Mouse (Mus musculus) embryonic facial prominence, embryonic 11.5 days (tissue): ENCODE data around the gene Ifna15. TPM values are rescaled to one million over a fixed set of nuclear protein-coding genes. Genes with fewer than 3 reads are reported as not detected.
A peak's percentile ranks its signal among the peaks of the same experiment; 100 is the strongest.

Experiments used
- ATAC-seq: fragments of 200-750 bp; cut with Nextera tagmentation; replicated peaks from 2 replicates; pipeline ENCODE4 v1.8.0; 2017; ENCODE audit warnings: low read depth; ENCODE audit not compliant: insufficient number of reproducible peaks, low FRiP score, low TSS enrichment
- DNase-seq: peaks from one replicate; pipeline ENCODE4 v3.0.0-alpha.2; 2015; ENCODE audit warnings: low spot score
- H3K27ac ChIP-seq: fragments of 300-500 bp; sonication (generic); replicated peaks from 2 replicates; pipeline ENCODE4 v1.5.1; 2014; ENCODE audit warnings: mild to moderate bottlenecking, low read depth, low read length, control low read depth
- H3K27me3 ChIP-seq: fragments of 300-500 bp; sonication (generic); 2 replicates; pipeline ENCODE4 v1.6.1; 2014; ENCODE audit warnings: mild to moderate bottlenecking, low read length, moderate library complexity, mixed read lengths; ENCODE audit not compliant: control insufficient read depth, insufficient read depth
- H3K36me3 ChIP-seq: fragments of 300-500 bp; sonication (generic); replicated peaks from 2 replicates; pipeline ENCODE4 v1.6.1; 2014; ENCODE audit warnings: low read depth, mild to moderate bottlenecking, low read length, moderate library complexity, mixed read lengths; ENCODE audit not compliant: control insufficient read depth, insufficient read depth
- H3K4me1 ChIP-seq: fragments of 300-500 bp; sonication (generic); 2 replicates; pipeline ENCODE4 v1.6.1; 2014; ENCODE audit warnings: low read length, mixed read lengths; ENCODE audit not compliant: control insufficient read depth, insufficient read depth
- H3K4me2 ChIP-seq: fragments of 300-500 bp; sonication (generic); 2 replicates; pipeline ENCODE4 v1.6.1; 2014; ENCODE audit warnings: low read depth, mild to moderate bottlenecking, control low read depth, low read length, moderate library complexity
- H3K4me3 ChIP-seq: fragments of 300-500 bp; sonication (generic); 2 replicates; pipeline ENCODE4 v1.5.1; 2014; ENCODE audit warnings: low read depth, low read length, control low read depth
- H3K9ac ChIP-seq: fragments of 300-500 bp; sonication (generic); replicated peaks from 2 replicates; pipeline ENCODE4 v1.6.1; 2014; ENCODE audit warnings: mild to moderate bottlenecking, control low read depth, low read length
- H3K9me3 ChIP-seq: fragments of 300-500 bp; sonication (generic); replicated peaks from 2 replicates; pipeline ENCODE4 v1.6.1; 2016; ENCODE audit warnings: mild to moderate bottlenecking, low read length, inconsistent platforms, mixed read lengths; ENCODE audit not compliant: control insufficient read depth
- WGBS: fragments of 180-500 bp; shearing (Covaris S2); extraction: QIAGEN DNeasy Blood & Tissue Kit; methylation state at CpG from one replicate; pipeline ENCODE4 v1.1.7; 2014; 5-methylcytosine and 5-hydroxymethylcytosine counted together
- polyA plus RNA-seq: library from polyadenylated mRNA; unstranded; fragments of >200 nt; fragmentation: Nextera tagmentation; extraction: Ambion mirVana; gene quantifications from 2 replicates; pipeline ENCODE4 v1.2.1, GENCODE M21; 2014

Gene Ifna15
- polyA plus RNA-seq, 1 experiment from 2014 or later: not detected

- 83% methylated on average over 3 of the region's 3 CpGs for WGBS
- Histone ChIP-seq H3K9ac (no peak overlapping the region), H3K27me3 (no peaks in the 10 kb centered on the region), H3K9me3 (no peaks in the 10 kb centered on the region), H3K27ac (no peak overlapping the region), H3K36me3 (no peaks in the 10 kb centered on the region), H3K4me3 (no peak overlapping the region), H3K4me1 (no peaks in the 10 kb centered on the region), H3K4me2 (no peak overlapping the region)
- ATAC-seq: no peak
- no peak for DNase-seq
Measured at GRCm38 (mm10) chr4:88525393-88525792, 32.7 kb downstream of the Ifna15 start.

DNA sequence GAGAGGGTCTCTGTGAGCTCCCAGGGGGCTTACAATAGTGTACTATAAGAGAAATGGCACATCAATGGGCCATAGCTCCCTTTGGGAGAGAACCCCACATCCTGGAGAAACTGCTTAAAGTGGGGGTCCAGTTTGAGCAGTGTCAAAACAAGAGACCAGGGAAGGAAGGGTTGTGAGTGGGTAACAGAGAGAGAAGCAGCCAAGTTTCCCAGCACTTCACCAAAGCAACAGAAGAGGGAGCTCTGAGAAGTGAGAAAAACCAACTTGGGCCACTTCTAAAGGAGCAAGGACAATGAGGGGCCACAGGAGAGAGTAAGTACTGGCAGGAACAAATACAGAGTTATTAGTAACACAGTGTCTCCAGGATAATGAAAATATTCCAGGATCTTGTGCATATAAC lies 34.8 kb downstream of the Ifna15 start:
- Histone ChIP-seq H3K4me2 (no peak overlapping the region), H3K36me3 (no peaks in the 10 kb centered on the region), H3K4me1 (no peaks in the 10 kb centered on the region)

DNA sequence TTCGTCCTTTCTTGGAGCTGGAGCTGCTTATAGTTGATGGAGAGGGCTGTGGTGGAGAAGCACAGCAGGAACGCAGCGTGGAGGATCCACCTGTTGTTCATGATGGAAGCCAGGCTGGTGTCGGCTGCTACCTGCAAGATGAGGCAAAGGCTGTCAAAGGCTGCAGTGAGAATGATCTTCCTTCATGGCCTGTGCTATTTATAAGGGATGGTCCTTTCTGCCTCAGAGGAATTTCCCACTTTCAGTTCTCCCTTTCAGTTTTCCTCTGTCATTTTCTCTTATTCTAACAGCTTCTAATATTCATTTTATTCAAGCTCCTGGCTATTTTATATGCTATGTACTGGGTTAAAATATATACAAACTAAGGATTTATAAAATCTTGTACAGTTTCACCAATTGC lies 35.4 kb downstream of the Ifna15 start, which contains the start of gene Ifnb1:
Gene Ifnb1, minus strand, starts transcription at position 101 of the 400 bp plus-strand sequence.
- Histone ChIP-seq H3K4me1 (no peaks in the 10 kb centered on the region), H3K27ac (no peak within 1 kb of the TSS), H3K36me3 (no peaks in the 10 kb centered on the region), H3K4me2 (no peak within 1 kb of the TSS), H3K9ac (no peak within 1 kb of the TSS), H3K4me3 (no peak within 1 kb of the TSS), H3K9me3 (no peaks in the 10 kb centered on the region), H3K27me3 (no peaks in the 10 kb centered on the region)
- DNase-seq (no peak), ATAC-seq (no peak)
- WGBS: 93% methylated on average over 4 of the region's 4 CpGs

More for the DNA sequence above, 34.8 kb downstream of the Ifna15 start:
- no peak overlapping the region for H3K9ac ChIP-seq
- no peak overlapping the region for H3K4me3 ChIP-seq
- no peak overlapping the region for H3K27ac ChIP-seq
- DNase-seq (peak; percentile 48), ATAC-seq (no peak)
- H3K27me3 ChIP-seq: no peaks in the 10 kb centered on the region
- H3K9me3 ChIP-seq: no peaks in the 10 kb centered on the region

DNA sequence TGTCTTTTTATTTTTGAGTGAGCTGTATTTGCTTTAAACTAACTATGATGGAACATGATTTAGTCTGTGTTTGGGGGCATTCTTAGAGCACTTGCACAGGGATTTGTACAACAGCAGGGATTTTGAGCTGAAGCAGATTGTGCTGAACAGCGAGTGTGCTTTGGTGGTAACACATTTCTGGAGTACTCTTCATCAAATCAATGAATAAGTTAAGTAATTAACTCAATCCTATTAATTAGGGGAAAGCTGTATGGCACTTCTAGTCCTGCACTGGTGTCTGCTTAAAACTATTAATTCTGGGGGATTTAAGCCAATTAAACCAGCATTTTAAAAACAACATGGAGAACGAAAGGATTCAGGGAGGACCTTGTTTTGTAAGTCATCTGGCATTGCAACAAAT lies 40.1 kb downstream of the Ifna15 start:
- no peaks in the 10 kb centered on the region for H3K36me3 ChIP-seq
- ATAC-seq (no peak), DNase-seq (no peak)
- H3K4me1 ChIP-seq: no peaks in the 10 kb centered on the region
- no peak overlapping the region for H3K27ac ChIP-seq
- H3K27me3 ChIP-seq: no peaks in the 10 kb centered on the region
- H3K9ac ChIP-seq: no peak overlapping the region
- no peak overlapping the region for H3K4me3 ChIP-seq
- 81% methylated on average over 2 of the region's 2 CpGs for WGBS
- H3K4me2 ChIP-seq: no peak overlapping the region
- no peaks in the 10 kb centered on the region for H3K9me3 ChIP-seq

DNA sequence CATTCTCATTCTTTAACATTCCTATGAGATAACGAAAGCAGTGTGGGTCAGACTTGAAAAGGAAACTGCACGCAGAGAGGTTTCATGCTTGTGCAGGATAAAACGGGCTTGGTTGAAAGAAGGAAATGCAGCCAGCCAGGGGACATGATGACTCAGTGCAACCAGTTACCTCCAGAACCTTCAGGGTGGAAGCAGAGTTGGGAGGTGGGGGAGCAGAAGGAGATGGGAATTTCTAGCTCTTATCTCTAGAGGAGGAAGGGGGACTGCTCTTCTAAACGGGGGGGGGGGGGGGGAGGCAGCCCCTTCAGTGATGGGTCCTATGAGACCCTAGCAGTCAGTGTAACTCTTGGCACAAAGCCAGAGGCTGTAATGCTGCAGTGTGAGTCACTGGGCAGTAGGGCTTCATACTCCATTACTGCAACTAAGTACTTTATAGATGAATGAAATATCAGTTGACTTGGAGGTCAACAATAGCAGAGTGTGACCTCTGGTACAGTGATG lies 42.3 kb downstream of the Ifna15 start:
- no peak overlapping the region for H3K4me2 ChIP-seq
- H3K27me3 ChIP-seq: no peaks in the 10 kb centered on the region
- H3K4me1 ChIP-seq: no peaks in the 10 kb centered on the region
- no peak overlapping the region for H3K4me3 ChIP-seq
- no peak for DNase-seq
- no peaks in the 10 kb centered on the region for H3K36me3 ChIP-seq
- H3K27ac ChIP-seq: no peak overlapping the region
- no peaks in the 10 kb centered on the region for H3K9me3 ChIP-seq
- WGBS: 50% methylated on average over 3 of the region's 4 CpGs
- H3K9ac ChIP-seq: no peak overlapping the region
- no peak; the same call in 1 of the 2 replicates for ATAC-seq

DNA sequence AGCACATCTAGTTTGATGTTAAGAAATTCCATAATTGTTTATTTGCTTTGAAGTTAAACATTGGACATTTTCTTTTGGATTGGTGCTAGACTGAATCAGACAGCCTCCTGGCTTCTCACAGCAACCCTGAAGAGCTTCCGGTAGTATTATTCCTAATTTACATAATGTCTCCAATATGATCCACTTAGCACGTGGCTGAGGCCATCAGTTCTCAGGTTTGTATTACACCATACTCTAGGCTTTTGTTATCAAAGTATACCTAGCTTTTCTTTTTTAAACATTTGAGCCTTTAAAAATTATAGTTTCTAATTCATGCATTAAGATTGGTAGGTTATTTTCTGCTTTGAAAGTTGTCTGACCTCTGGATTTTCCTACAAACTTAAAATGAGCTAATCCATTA lies 42.8 kb downstream of the Ifna15 start:
- DNase-seq (no peak), ATAC-seq (no peak)
- WGBS: 53% methylated on average over 2 of the region's 2 CpGs
- no peaks in the 10 kb centered on the region for H3K36me3 ChIP-seq
- no peak overlapping the region for H3K4me2 ChIP-seq
- H3K4me3 ChIP-seq: no peak overlapping the region
- no peaks in the 10 kb centered on the region for H3K4me1 ChIP-seq
- no peak overlapping the region for H3K27ac ChIP-seq
- no peaks in the 10 kb centered on the region for H3K9me3 ChIP-seq
- no peak overlapping the region for H3K9ac ChIP-seq
- no peaks in the 10 kb centered on the region for H3K27me3 ChIP-seq

DNA sequence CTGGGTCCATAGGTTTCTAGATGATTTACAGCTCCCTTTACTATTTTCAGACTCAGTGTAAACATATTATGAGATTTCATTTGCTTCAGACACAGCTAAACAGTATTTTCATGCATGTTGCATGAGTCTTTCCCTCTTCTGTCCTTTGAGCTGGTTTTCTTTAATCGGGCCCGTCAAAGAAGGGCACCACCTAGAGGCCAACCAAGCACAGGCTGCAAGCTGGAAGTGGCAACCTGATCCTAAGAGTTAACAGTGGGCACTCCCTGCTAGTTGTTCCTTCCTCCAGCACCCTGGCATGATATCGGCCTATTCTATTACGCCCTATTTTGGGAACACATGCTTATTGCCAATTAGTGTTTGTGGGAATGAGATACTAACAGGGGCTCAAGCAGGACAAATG lies 43.6 kb downstream of the Ifna15 start:
- H3K27me3 ChIP-seq: no peaks in the 10 kb centered on the region
- H3K4me3 ChIP-seq: no peak overlapping the region
- H3K4me2 ChIP-seq: no peak overlapping the region
- no peaks in the 10 kb centered on the region for H3K36me3 ChIP-seq
- peak; percentile 63 for DNase-seq
- no peaks in the 10 kb centered on the region for H3K4me1 ChIP-seq
- no peak overlapping the region for H3K9ac ChIP-seq
- H3K27ac ChIP-seq: no peak overlapping the region
- WGBS: 45% methylated on average over 4 of the region's 4 CpGs
- no peaks in the 10 kb centered on the region for H3K9me3 ChIP-seq
- ATAC-seq: no peak

DNA sequence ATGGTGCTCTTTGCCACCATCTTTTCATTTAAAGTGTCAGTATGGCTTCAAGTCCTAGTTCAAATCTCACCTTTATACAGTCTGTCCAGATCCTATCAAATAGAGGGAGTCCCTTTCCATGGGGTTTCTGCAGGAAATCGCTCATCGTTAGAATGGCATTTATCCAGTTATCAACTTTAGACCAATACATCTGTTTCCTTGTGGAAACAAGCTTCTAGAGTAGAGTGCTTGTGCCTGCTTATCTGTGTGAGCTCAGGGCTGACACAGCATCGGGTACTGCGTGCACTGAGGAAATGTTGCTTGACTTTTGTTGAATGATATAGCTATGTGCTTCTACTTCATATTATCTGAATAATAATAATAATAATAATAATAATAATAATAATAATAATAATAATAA lies 44.3 kb downstream of the Ifna15 start:
- no peaks in the 10 kb centered on the region for H3K9me3 ChIP-seq
- H3K4me3 ChIP-seq: no peak overlapping the region
- no peaks in the 10 kb centered on the region for H3K27me3 ChIP-seq
- no peak overlapping the region for H3K27ac ChIP-seq
- no peaks in the 10 kb centered on the region for H3K4me1 ChIP-seq
- ATAC-seq: no peak
- no peak overlapping the region for H3K4me2 ChIP-seq
- no peaks in the 10 kb centered on the region for H3K36me3 ChIP-seq
- DNase-seq: no peak
- 95% methylated on average over 4 of the region's 4 CpGs for WGBS
- no peak overlapping the region for H3K9ac ChIP-seq
